Mouse (Mus musculus): ENCODE measurements at regions not wholly inside any gene's neighbourhood (a gene's known extent, or its start where the extent isn't known, plus 50 kb on each side); places are given as distances from the start of the nearest gene placed in this dataset.
"Not testable (repeated sequence)": the region's sequence is repeated elsewhere in the genome, so short reads cannot be mapped to it uniquely, and the experiment has no call there.

DNA sequence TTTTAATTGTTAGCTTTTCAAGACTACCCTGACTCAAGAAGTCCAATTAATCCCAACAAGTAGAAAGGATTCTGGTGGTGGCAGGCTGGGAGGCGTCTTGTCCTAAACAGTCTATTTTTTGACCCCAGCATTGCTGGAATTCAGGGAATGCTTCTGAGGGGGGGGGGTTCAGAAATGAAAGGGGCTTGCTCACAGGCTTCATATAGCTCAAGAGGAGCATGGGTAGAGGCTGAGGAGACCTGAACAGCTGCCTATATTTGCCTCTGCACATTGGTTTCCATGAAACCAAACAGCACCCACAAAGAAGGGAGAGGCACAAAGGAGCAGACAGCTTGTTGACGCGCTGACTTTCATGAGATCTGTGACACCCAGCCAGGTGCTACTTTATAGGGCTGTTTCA, 247.3 kb downstream of the Fgf9 start:
- DNase-seq: no peak

DNA sequence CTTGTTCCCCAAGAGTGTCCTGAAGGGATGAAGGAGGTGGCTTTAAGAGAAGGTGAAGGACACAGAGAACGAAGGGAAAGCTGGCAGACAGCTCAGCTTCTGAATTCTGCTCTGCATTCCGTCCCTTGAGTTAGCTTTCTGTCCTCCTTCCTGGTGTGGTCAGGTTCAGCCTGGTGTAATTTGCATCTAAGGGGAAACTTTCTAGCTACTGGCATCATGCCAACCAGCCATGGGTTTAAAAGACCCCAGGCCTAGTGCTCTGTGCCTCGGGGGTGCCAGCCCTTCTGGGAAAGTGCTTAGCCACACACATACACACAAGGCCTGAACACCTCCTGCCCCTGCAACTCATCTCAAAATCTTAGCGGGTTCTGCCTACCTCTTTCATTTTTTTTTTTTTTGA, 246.9 kb downstream of the Fgf9 start:
- no peak for DNase-seq

DNA sequence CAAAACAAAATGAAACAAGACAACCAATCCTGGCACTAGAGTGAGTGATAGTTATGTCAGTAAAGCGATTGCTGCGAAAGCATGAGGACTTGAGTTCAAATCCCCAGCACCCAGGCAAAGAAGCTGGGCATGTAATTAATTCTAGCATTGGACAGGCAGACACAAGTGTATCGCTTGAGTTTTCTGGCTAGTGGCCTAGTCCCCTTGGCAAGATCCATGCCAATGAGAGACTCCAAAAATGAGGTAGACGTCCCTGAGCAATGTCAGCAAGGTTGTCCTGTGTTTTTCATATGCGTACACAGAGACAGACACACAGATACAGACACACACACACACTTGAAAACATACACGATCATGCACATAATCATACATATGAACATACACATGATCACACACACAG, 237.3 kb downstream of the Fgf9 start:
- no peak for DNase-seq

DNA sequence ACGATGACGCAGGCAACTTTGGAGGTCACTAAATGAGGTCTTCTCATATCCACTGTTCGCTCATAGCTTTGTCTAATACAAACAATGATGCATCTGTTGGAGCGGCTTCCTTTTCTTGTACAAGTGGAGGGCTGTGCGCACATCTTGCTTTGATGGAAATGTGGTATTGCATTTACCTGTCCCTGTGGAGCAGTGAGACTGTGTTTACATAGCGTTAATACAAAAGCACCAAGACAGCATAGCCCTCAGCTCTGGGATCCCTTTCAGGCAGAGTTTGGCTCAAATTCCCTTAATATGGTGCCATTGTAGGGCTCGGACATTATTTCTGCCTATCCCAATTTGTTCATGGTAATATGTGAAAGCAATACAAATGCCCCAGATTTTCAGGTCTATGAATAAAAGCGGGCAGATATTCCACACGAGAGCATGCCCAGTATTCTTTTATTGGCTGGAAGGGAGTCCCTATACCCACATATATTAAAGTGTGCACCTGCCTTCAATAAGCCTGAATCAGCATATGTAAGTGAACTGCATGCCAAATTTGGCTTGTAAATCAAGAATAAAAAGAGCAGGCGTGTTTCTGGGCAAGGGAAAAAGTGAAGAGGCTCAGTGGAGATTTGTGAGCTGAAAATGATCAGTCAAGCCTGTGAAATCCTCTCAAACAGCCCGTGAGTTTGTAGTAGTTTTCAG, 236.6 kb downstream of the Fgf9 start:
- no peak for DNase-seq

DNA sequence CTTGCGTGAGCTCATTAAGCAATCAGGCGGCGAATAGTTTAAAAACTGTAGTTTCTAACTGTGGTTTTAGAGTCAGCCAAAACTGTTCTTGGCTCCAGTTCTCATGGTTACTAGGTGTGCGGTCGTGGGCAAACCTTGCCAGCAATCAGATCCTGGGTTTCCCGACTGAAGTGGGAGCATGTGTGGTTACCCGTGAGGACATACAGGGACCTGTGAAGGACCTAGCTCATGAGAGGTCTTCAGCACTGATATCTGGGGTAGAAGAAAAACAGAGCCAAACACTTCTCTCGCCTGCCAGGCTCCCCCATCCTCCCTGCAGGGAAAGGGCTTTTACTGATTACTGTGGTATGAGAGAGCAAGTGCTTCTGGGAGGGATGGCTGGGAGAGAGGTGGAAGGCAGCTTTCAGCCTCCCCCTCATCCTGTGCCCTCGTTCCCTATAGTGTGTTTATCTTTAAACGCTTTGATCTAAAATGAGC, 230.1 kb downstream of the Fgf9 start:
- no peak for DNase-seq

DNA sequence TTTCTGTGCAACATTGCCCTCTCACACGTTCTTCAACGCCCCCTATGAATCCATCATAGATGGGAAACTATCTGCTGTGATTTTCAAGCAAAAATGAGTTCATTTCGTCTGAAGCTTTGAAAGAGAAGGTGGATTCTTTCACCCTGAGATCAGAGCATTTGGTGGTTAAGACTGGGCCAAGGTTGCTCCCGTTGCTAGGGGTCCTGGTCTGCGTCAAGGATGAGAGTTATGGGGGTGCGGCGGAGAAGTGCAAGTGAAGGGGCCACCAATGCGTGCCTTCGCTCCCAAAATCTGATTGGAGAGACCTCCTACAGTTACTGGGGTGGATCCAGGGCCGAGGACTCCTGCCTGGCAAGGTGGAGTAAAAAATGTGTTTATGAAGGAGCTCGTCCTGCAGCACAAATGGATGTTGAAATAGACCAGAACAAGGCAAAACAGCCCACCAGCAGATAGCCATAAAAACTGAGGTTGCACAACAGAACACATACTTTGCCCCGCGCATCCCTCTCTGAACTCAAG, 215.7 kb downstream of the Fgf9 start:
- no peak for DNase-seq

DNA sequence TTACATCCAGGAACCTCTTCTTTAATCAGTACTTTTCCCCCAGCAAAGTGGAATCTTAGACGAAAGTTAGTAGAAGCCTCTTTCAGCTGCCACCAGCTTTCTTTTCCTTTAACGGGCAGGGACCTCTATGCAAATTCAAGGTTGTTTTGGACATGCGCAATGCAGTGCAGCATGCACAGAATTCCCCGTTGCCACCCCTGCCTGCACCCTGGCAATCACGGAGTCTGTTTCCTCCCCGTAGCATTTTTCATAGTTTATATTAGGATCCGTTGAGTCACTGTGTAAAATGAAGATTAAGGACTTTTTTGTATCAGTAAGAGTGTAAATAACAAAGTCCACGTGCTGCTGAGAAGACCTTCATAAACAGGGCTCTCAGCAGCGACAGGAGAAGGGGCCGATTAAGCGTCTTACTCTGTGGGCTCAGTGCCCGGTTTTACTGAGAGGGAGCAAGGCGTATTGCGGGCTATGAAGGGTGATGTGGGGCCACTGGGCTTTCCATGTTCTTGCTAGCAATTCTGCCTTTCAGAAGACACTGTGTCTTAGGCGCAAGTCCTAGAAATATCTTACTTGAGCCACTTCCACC, 212.5 kb downstream of the Fgf9 start:
- no peak for DNase-seq

DNA sequence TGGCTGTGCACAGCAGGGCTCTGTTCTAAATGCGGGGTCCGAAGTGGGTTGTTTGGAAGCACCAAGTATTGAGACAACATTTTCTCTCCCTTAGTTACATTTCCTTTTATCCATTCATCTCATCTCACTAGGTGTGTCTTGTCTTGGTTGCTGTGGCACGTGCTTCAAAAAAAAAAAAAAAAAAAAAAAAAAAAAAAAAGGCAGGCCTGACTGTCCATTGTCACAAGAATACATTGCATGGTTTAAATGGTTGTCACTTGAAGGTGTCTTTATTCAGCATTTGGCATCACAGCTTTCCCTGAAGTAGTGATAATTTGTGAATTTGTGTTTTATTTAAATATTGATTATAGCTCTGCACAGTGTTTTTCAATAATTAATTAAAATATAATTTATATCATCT, 211.9 kb downstream of the Fgf9 start:
- DNase-seq: no peak

DNA sequence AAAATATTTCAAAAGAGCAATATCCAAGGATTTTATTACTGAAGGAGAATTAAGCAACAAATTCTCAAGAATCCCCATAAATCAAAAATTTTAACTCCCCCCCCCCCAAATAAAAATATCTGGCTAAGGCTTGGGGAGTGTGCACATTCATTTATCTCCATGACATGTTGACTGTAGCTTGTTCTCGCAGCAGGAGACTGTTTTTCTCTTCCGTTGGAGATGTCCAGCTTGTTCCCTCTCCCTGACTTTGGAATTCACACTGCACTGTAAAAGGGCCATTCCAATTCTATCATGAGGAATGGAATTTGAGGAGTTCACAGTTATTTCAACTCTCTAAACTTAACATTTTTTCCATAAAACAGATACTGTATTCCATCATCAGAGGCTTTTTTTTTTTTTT, 204.1 kb downstream of the Fgf9 start:
- not testable (repeated sequence) for DNase-seq

DNA sequence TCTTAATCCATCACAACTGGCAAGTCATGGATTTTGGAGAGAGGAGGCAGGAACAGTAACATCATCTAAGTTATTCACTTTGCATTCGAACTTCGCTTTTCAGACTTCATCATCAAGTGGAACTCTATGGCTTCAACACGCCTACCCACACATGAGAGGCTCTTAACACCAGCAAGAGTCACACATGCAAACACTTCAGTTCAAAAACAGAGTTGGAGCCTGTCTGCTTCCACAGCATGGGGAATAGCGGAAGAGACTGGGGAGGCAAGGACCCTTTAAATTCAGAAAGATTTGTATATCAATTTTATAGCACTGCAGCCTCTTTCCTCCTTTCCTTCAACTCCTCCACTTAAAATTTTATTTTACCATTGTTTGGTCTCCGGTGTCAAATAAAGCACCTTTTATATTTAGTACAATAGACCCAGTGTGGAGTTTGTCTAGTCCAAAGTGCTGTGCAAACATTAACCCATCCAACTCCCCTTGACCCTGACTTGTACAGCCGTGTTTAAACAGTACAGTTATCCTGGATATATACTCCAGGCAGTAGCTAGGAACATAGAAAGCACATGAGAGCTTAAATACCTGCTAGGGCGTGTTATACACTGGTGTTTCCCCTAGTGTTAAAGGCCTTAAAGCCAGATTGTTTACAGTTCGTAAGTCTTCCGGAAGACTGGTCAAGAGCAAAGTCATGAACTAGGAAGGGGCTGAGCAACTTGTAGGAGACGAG, 203.5 kb downstream of the Fgf9 start:
- no peak for DNase-seq

DNA sequence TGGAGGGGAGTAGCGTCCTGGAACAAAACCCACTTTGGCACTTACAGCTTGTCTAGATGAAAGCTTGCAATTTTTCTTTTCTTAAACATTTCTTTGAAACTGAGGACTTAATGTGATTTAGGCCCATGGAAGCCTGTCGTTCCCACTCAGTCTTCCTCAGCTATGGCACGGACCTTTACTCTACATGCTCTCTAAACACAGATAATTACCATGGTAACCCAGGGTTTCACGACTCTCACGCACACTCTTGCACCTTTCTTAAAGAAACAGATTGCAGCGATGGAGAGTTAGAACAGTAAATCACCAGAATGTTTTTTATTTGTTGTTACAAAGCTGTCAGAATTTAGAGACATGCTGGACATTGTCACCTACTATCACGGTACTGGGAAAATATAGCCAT, 195.0 kb downstream of the Fgf9 start:
- no peak for DNase-seq

DNA sequence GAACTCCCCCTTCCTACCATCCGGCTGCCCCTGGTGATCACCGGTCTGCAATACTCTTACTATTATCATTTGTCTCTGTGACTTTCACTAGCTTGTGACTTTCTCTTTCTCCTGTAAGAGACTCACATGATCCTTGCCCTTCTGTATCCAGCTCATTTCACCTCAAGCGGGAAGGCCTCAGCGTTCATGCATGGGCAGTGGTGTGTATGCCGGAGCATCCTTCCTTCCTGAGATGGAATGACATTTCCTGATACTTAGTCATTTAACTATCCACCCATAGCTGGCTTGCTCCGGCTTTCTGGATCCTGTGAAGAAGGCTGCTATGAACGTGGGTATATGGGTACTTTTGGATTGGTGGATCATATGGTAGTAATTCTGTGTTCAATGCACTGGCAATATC, 194.1 kb downstream of the Fgf9 start:
- DNase-seq: no peak

DNA sequence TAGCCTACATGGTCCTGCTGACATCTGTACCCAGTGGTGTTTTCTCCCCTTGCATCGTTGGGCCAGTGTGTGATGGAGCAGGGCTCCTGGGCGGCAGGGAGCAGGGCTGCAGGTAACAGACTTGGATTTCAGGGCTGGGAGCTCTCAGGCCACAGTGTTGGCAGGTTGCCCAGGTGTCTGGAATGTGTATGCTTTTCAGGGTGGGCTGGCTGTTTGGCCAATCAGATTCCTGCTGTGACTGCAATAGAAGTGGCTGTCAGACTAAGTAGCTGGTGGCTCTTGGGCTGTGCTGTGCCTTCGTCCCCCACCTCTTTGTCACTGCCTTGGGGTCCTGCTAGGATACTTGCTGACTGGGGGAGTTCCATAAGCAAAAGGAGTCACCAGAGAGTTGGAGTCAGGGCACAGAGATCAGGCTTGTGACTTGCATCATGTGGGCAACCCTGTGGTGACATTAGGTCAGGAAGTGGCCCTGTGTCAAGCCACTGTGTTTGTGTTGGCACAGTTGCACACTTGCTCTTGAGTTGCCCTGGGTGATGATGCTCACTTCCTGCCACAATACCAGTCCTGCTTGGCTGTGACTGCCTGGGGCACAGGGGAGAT, 183.1 kb downstream of the Fgf9 start:
- DNase-seq: peak; percentile 5

DNA sequence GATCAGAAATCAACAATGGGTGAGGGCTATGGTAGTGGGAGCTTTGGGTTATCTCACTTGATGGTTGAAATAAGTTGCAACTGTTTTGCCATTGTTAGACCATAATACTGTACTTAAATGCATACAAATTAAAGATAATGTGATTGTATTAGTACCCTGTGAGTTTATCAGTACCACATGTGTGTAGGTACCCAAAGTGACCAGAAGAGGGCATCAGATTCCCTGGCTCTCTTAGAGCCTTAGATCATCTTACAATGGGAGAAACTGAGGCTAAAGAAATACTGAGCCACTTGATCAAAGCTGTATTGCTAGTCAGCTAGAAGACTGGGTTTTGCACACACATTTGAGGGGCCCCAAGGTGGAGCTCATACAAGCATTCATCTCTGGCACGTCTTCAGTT, 155.5 kb downstream of the Fgf9 start:
- DNase-seq: no peak

DNA sequence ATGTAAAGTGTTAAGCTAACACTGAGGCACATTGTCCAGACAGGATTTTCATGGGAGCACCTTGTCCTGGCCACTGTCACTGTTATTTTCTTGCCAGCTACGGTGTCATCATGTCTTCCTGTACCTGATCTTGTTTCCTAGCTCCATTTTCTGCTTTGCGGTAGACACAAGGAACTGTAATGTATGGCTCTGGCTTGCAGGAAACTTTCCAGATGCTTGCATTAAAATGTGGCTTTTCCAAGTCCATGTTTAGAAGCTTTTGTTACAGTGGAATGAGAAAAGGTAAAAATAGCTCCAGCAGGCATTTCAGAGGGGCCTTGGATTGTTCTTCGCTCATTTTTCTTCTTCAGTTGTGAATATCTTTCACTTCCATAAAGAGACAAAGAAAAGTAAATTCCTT, 154.1 kb downstream of the Fgf9 start:
- DNase-seq: no peak

DNA sequence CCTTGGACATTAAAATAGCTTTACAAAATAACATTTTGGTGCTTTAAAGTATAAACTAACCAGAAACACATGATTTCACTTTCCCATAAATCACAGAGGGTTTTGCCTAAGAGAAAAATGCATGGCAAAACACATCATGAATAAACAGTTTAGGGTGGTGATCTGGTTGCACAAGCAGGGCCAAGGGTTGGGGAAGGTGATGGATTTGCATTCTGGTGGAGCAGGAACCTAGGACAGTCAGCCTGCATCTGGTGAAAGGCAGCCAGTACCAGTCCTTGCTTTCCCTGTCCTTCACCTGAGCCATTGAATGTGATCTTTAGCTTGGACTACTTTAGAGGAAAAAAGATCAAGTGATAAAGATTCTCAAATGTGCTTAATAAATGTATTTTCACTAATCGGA, 138.1 kb downstream of the Fgf9 start:
- DNase-seq: no peak

DNA sequence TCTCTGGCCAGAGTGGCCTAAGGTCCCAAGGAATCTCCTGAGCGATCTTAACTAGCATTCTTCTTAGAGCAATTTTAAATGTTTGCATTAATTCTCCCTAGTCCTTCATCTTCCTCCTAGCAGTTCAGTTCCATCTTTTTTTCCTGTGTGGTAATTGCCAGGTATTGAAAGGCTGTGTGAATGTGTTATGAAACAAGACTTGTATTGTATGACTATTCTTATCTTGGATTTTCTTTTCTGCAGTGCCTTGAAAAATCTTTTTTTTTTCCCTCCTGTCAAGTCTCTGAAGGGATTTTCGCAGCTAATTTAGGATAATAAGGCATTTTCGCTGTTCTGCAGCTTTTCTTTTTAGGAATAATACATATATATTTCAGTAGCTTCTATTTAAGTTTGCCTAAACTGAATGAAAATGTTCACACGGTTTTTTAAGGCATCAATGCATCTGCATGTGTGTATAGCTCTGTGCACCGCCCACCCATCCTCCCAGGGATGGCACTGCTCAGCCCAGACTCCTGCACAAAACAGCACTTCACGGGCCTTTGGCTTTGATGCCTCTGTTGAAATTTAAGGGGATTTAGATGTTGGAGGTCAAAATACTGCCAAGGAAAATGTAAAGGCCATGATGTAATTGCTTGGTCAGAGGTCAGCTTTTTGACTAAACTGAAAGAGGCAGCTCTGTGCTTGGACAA, 132.4 kb downstream of the Fgf9 start:
- DNase-seq: no peak

DNA sequence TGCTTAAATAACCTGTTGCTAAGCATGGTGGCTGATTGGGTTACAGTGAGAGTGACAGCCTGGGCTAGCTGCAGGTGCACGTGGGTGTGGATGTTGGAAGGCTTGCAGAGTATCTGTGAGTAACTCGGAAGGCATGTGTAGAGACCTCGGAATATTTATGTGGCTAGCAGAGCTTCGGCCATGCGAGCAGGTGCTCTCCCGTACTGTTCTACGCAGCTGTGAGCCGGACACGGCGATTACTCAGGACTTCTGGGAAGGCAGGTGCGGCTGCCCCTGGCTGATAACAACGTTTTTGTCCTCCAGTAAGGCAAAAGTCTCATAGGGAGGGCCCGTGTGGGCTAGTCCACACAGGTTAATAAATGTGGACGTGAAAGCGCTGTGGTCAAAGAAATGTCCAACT, 119.6 kb downstream of the Fgf9 start:
- DNase-seq: no peak

DNA sequence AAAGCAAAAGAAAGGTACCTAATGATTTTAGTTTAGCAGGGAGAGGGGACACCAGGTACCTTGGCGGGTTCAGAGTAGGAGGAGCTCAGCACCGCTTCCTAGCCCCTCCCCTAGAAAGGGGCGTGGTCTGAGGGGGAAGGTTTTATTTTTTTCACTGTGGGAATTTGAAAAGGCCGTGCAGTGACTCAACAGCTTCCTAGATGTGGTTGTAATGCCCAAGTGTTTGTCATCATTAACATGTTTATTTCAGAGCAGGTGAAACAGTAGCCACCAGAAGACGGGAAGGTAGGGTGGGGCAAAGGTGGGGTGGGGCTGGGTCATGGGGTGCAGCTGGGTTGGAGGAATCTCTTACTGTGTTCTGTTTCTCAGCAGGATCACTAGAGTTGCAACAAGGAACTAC, 112.5 kb downstream of the Fgf9 start:
- no peak for DNase-seq

DNA sequence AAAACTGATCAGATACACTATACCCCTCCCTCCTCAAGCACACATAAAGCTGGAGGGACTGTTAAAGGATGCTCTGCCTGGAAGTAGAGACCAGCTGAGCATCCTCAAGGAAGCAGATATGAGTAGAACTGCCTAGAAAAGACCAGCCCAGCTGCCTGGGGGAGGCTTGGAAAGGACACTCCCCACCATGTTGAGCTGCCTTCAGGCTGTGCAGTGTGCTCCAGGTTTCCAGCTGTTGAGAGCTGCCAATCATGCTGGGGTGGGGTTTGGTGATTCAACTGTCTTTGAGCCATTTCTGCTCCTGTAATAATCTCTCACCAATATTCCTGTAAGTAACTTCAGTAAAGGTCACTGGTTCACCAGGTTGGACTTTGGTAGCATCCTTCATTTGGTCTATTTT, 110.4 kb downstream of the Fgf9 start:
- no peak for DNase-seq

DNA sequence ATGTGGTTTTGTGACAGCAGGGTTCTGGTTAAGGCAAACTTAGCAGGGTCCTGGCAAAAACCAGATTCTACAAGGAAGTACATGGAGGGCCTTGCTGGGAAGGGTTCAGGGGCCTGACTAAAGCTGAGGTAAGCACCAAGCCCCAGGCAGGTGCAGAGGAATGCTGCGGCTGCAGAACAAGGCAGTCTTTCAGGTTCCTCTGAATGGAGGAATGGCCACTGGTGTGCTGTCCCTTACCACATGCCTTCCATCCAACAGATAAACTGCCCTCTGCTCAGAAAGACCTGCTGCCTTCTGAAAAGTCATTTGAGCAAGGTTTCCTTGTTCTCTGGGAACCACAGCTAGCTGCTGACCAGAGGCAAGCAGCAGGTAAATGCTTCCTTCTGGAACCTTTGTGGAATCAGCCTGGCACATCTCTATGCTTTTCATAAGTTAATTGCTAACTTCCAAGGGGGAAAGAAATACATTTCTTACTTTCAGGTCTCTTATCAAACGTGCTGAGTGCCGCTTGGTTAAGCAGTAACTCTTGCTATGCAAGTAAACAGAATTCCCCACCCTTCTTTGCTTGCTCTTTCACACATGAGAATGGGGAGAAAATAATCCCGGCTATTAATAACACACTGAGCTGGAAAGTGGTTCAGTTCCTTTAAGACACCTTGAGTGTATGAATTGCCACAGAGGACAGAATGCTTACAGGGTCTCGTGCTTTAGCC, 105.5 kb downstream of the Fgf9 start:
- DNase-seq: no peak

DNA sequence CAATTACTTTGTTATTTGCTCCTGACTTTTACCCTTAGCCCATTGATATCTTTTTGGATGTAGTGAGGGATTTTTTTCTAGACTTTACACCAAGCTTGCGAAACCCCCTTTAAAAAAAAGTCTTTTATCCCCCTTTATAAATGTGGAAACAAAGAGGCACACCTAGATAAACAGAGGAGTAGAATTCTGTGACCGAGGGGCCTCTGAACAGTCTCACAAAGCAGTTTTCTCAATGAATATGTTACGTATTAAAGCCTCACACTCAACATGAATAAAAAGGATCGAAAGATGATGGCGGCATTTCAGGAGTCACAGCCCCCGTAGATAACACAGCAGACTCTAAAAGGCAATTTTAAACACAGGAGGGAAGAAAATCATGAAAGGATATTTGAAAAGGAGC, 104.2 kb downstream of the Fgf9 start:
- DNase-seq: no peak

DNA sequence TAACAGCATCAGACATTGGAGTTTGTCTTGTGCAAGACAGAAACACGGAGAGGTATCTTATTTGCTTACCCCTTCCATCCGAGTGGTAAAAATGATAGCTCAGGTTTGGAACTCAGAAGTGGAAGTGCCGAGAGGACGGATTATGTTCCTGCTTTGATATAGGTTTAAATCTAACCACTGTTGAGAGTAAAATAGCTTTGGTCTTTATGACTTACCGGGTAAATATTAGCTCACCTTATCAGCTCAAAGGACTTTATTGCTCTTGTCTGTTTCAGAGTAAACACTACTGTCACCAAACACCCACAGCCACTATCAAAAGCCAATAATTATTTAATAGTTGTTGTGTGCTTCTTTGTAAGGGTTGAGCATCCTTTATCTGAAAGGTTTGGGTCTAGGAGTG, 98.6 kb downstream of the Fgf9 start:
- DNase-seq: no peak

Measured in thymus, postnatal 4 days (tissue).